8 mouse cellular contexts compared by ENCODE assay signal in genomic region chr2:30092280-30092918, GRCm38 (mm10). TPM values are rescaled to one million over a fixed set of nuclear protein-coding genes. Genes with fewer than 3 reads are reported as not detected.
DNase-seq lines count a peak whose midpoint lies in the region; ATAC-seq and TF ChIP-seq lines count a peak whose summit lies in the region.

No protein-coding gene starts in this region.

- H3K27ac ChIP-seq in lung, embryonic 16.5 days (ENCODE audit: low read length): no peak overlapping the region; the same call in 1 of the 2 replicates
- H3K27ac ChIP-seq in embryonic fibroblast, embryonic 13.5 days (ENCODE audit: insufficient read depth, low read length): no peak overlapping the region
- no peak overlapping the region for H3K27ac ChIP-seq in intestine, postnatal 0 days (ENCODE audit: low read depth, low read length)
- H3K27ac ChIP-seq in neural tube, embryonic 14.5 days (ENCODE audit: low read depth, low read length): no peak overlapping the region
- no peak overlapping the region for H3K27ac ChIP-seq in cerebellum, adult 2 months (ENCODE audit: insufficient read depth, low read length)

- no peaks in the 10 kb centered on the region for H3K9me3 ChIP-seq in lung, embryonic 16.5 days (ENCODE audit: control insufficient read depth, low read length)
- H3K9me3 ChIP-seq in intestine, postnatal 0 days (ENCODE audit: control insufficient read depth): no peaks in the 10 kb centered on the region
- no peaks in the 10 kb centered on the region for H3K9me3 ChIP-seq in neural tube, embryonic 14.5 days (ENCODE audit: control insufficient read depth, low read length)

- 0 out of 2 replicates have a peak, but pooled peaks have one; percentile 4 for TF ChIP-seq POLR2A in embryonic fibroblast, embryonic 13.5 days (IDR thresholded peaks at IDR 0.05; ENCODE audit: low read depth, low read length)
- no peak for TF ChIP-seq POLR2A in cerebellum, adult 2 months (IDR thresholded peaks at IDR 0.05; ENCODE audit: borderline replicate concordance, insufficient read depth, low read length)

- peak overlapping the region; percentile 78 for H3K4me3 ChIP-seq in lung, embryonic 16.5 days (ENCODE audit: low read length)
- peak overlapping the region; percentile 81 for H3K4me3 ChIP-seq in embryonic fibroblast, embryonic 13.5 days (ENCODE audit: insufficient read depth, low read length)
- H3K4me3 ChIP-seq in intestine, postnatal 0 days (ENCODE audit: low read depth, low read length): peak overlapping the region; percentile 85
- H3K4me3 ChIP-seq in neural tube, embryonic 14.5 days (ENCODE audit: low read depth, low read length): no peak overlapping the region
- no peak overlapping the region for H3K4me3 ChIP-seq in cerebellum, adult 2 months (replicated peaks; ENCODE audit: insufficient read depth, low read depth, low read length)

- WGBS in lung, embryonic 16.5 days: 40% methylated on average over 6 of the region's 6 CpGs
- 42% methylated on average over 6 of the region's 6 CpGs for WGBS in intestine, postnatal 0 days
- WGBS in neural tube, embryonic 14.5 days: 67% methylated on average over 6 of the region's 6 CpGs
- 72% methylated on average over 6 of the region's 6 CpGs for WGBS in cerebellum, adult 2 months

- peak overlapping the region; percentile 81 for H3K4me2 ChIP-seq in lung, embryonic 16.5 days (ENCODE audit: low read depth, low read length)
- peak overlapping the region; percentile 88 for H3K4me2 ChIP-seq in intestine, postnatal 0 days (replicated peaks; ENCODE audit: low read depth)
- peak overlapping the region; percentile 61; the same call in 1 of the 2 replicates for H3K4me2 ChIP-seq in neural tube, embryonic 14.5 days (ENCODE audit: low read depth, low read length)

- no peak for TF ChIP-seq CTCF in embryonic fibroblast, embryonic 13.5 days (IDR thresholded peaks at IDR 0.05; ENCODE audit: borderline replicate concordance, insufficient read depth, low read length)
- no peak for TF ChIP-seq CTCF in intestine, postnatal 0 days (IDR thresholded peaks at IDR 0.05; ENCODE audit: low read depth)
- TF ChIP-seq CTCF in cerebellum, adult 2 months (IDR thresholded peaks at IDR 0.05; ENCODE audit: borderline replicate concordance, insufficient read depth, low read depth, low read length): no peak

- H3K27me3 ChIP-seq in lung, embryonic 16.5 days (ENCODE audit: control insufficient read depth, insufficient read depth, low read depth, low read length): no peaks in the 10 kb centered on the region
- H3K27me3 ChIP-seq in intestine, postnatal 0 days (replicated peaks; ENCODE audit: control insufficient read depth, insufficient read depth, low read length): no peaks in the 10 kb centered on the region
- no peaks in the 10 kb centered on the region for H3K27me3 ChIP-seq in neural tube, embryonic 14.5 days (ENCODE audit: control insufficient read depth, insufficient read depth, low read length)
- H3K27me3 ChIP-seq in cerebellum, adult 2 months (ENCODE audit: control insufficient read depth, insufficient read depth, low read length): no peaks in the 10 kb centered on the region

- DNase-seq in lung, postnatal 25 days (ENCODE audit: low spot score): no peak
- no peak for DNase-seq in layer of hippocampus, postnatal 14 days (ENCODE audit: low spot score in 2 of 2)
- DNase-seq in cerebellum, adult 2 months: no peak
- DNase-seq in layer of hippocampus, adult 11-12 months (ENCODE audit: low spot score): no peak

- H3K9ac ChIP-seq in lung, embryonic 16.5 days (ENCODE audit: low read length): peak overlapping the region; percentile 81
- H3K9ac ChIP-seq in intestine, postnatal 0 days (ENCODE audit: low read depth, low read length): peak overlapping the region; percentile 72; the same call in 1 of the 2 replicates
- no peak overlapping the region for H3K9ac ChIP-seq in neural tube, embryonic 14.5 days (replicated peaks; ENCODE audit: low read depth, low read length)

- peaks cover 9% of the 10 kb centered on the region; the same call in 1 of the 2 replicates for H3K4me1 ChIP-seq in lung, embryonic 16.5 days (replicated peaks; ENCODE audit: control insufficient read depth, insufficient read depth, low read length)
- peaks cover 4% of the 10 kb centered on the region; the same call in 1 of the 2 replicates for H3K4me1 ChIP-seq in embryonic fibroblast, embryonic 13.5 days (ENCODE audit: control insufficient read depth, insufficient read depth, low read length)
- peaks cover 4% of the 10 kb centered on the region; the same call in 1 of the 2 replicates for H3K4me1 ChIP-seq in intestine, postnatal 0 days (replicated peaks; ENCODE audit: control insufficient read depth, insufficient read depth, low read length)
- H3K4me1 ChIP-seq in neural tube, embryonic 14.5 days (ENCODE audit: control insufficient read depth, insufficient read depth, low read length): peaks cover 6% of the 10 kb centered on the region; the same call in 1 of the 2 replicates
- no peaks in the 10 kb centered on the region; the same call in 1 of the 2 replicates for H3K4me1 ChIP-seq in cerebellum, adult 2 months (ENCODE audit: control insufficient read depth, insufficient read depth, low read length)

- no peak for ATAC-seq in lung, embryonic 16.5 days (ENCODE audit: low read depth)
- no peak for ATAC-seq in intestine, postnatal 0 days
- ATAC-seq in neural tube, embryonic 14.5 days (ENCODE audit: low read depth): no peak

- H3K36me3 ChIP-seq in lung, embryonic 16.5 days (ENCODE audit: control insufficient read depth, insufficient read depth, low read length): no peaks in the 10 kb centered on the region; the same call in 1 of the 2 replicates
- peaks cover 30% of the 10 kb centered on the region for H3K36me3 ChIP-seq in intestine, postnatal 0 days (ENCODE audit: control insufficient read depth, insufficient read depth)
- no peaks in the 10 kb centered on the region for H3K36me3 ChIP-seq in neural tube, embryonic 14.5 days (ENCODE audit: control insufficient read depth, insufficient read depth, low read length)

RNA-seq across cellular contexts. Expression of gene Zdhhc12, which starts 1.0 kb away (rescaled TPM):
- 32.0 and 33.5 TPM in 2 replicates for polyA plus RNA-seq in lung, embryonic 16.5 days (2015; fragmentation: Nextera tagmentation; extraction: Ambion mirVana)
- polyA plus RNA-seq in embryonic fibroblast, embryonic 13.5 days (2011; ENCODE audit: insufficient read length, low read depth, missing spikeins): 26.8 and 30.5 TPM in 2 replicates
- polyA plus RNA-seq in intestine, postnatal 0 days (2015; fragmentation: Nextera tagmentation; extraction: Ambion mirVana): 90.9 and 91.3 TPM in 2 replicates
- polyA plus RNA-seq in neural tube, embryonic 14.5 days (2014; fragmentation: Nextera tagmentation; extraction: Ambion mirVana): 24.6 and 28.8 TPM in 2 replicates
- total RNA-seq in layer of hippocampus, postnatal 14 days (2021): 10 to 100 TPM; 14.7 TPM
- 14.4 and 15.5 TPM in 2 replicates for polyA plus RNA-seq in cerebellum, adult 2 months (2012; rRNA removed)

RNA-seq across cellular contexts. Expression of gene Pkn3, which starts 14.9 kb away (rescaled TPM):
- polyA plus RNA-seq in lung, embryonic 16.5 days (2015; fragmentation: Nextera tagmentation; extraction: Ambion mirVana): 14.2 and 16.7 TPM in 2 replicates
- 6.5 and 8.2 TPM in 2 replicates for polyA plus RNA-seq in embryonic fibroblast, embryonic 13.5 days (2011; ENCODE audit: insufficient read length, low read depth, missing spikeins)
- polyA plus RNA-seq in intestine, postnatal 0 days (2015; fragmentation: Nextera tagmentation; extraction: Ambion mirVana): 2.8 and 3.4 TPM in 2 replicates
- polyA plus RNA-seq in neural tube, embryonic 14.5 days (2014; fragmentation: Nextera tagmentation; extraction: Ambion mirVana): 0.70 and 1.5 TPM in 2 replicates
- total RNA-seq in layer of hippocampus, postnatal 14 days (2021): 1 to 10 TPM; 1.2 to 2.3 TPM
- polyA plus RNA-seq in cerebellum, adult 2 months (2012; rRNA removed): 2.4 TPM in 2 replicates

RNA-seq across cellular contexts. Expression of gene Zer1, which starts 32.0 kb away (rescaled TPM):
- polyA plus RNA-seq in lung, embryonic 16.5 days (2015; fragmentation: Nextera tagmentation; extraction: Ambion mirVana): 6.1 and 7.8 TPM in 2 replicates
- 15.2 and 21.4 TPM in 2 replicates for polyA plus RNA-seq in embryonic fibroblast, embryonic 13.5 days (2011; ENCODE audit: insufficient read length, low read depth, missing spikeins)
- 2.6 and 2.8 TPM in 2 replicates for polyA plus RNA-seq in intestine, postnatal 0 days (2015; fragmentation: Nextera tagmentation; extraction: Ambion mirVana)
- 16.0 and 20.9 TPM in 2 replicates for polyA plus RNA-seq in neural tube, embryonic 14.5 days (2014; fragmentation: Nextera tagmentation; extraction: Ambion mirVana)
- 100 to 1,000 TPM; 160 to 173 TPM for total RNA-seq in layer of hippocampus, postnatal 14 days (2021)
- polyA plus RNA-seq in cerebellum, adult 2 months (2012; rRNA removed): 137 and 154 TPM in 2 replicates

RNA-seq across cellular contexts. Expression of gene Set, which starts 35.2 kb away (rescaled TPM):
- 350 and 369 TPM in 2 replicates for polyA plus RNA-seq in lung, embryonic 16.5 days (2015; fragmentation: Nextera tagmentation; extraction: Ambion mirVana)
- polyA plus RNA-seq in embryonic fibroblast, embryonic 13.5 days (2011; ENCODE audit: insufficient read length, low read depth, missing spikeins): 457 and 582 TPM in 2 replicates
- polyA plus RNA-seq in intestine, postnatal 0 days (2015; fragmentation: Nextera tagmentation; extraction: Ambion mirVana): 174 and 180 TPM in 2 replicates
- polyA plus RNA-seq in neural tube, embryonic 14.5 days (2014; fragmentation: Nextera tagmentation; extraction: Ambion mirVana): 315 and 363 TPM in 2 replicates
- 100 to 1,000 TPM; 185 to 190 TPM for total RNA-seq in layer of hippocampus, postnatal 14 days (2021)
- 138 and 159 TPM in 2 replicates for polyA plus RNA-seq in cerebellum, adult 2 months (2012; rRNA removed)

RNA-seq across cellular contexts. Expression of gene Tbc1d13, which starts 41.1 kb away (rescaled TPM):
- 5.2 and 5.7 TPM in 2 replicates for polyA plus RNA-seq in lung, embryonic 16.5 days (2015; fragmentation: Nextera tagmentation; extraction: Ambion mirVana)
- polyA plus RNA-seq in embryonic fibroblast, embryonic 13.5 days (2011; ENCODE audit: insufficient read length, low read depth, missing spikeins): 39.8 and 41.0 TPM in 2 replicates
- 5.3 and 8.5 TPM in 2 replicates for polyA plus RNA-seq in intestine, postnatal 0 days (2015; fragmentation: Nextera tagmentation; extraction: Ambion mirVana)
- polyA plus RNA-seq in neural tube, embryonic 14.5 days (2014; fragmentation: Nextera tagmentation; extraction: Ambion mirVana): 20.3 and 23.6 TPM in 2 replicates
- 10 to 100 TPM; 71.7 to 74.4 TPM for total RNA-seq in layer of hippocampus, postnatal 14 days (2021)
- 57.7 and 58.2 TPM in 2 replicates for polyA plus RNA-seq in cerebellum, adult 2 months (2012; rRNA removed)

Comparison
In these comparisons a context has a peak if more than half of its experiments do, and no peak if none do; other contexts are left out.
1. H3K4me3 ChIP-seq: peak in lung, embryonic 16.5 days (single experiment), embryonic fibroblast, embryonic 13.5 days (single experiment) and intestine, postnatal 0 days (single experiment); none in neural tube, embryonic 14.5 days (single experiment) and cerebellum, adult 2 months (single experiment).
2. Peak in every context shown above with its lines, with median percentiles within 50 percentile points of each other: H3K4me2 ChIP-seq.